Mouse (Mus musculus) erythroblast, embryonic 14.5 days (primary cell): ENCODE results near the gene Cacnb3.

Experiments used
- GATA1 ChIP-seq: IDR thresholded peaks from 2 replicates; pipeline ENCODE4 v1.6.1; 2012; ENCODE audit warnings: low read length, inconsistent platforms, mixed read lengths
- TAL1 ChIP-seq: IDR thresholded peaks from 3 replicates; pipeline ENCODE4 v1.6.1; 2012; ENCODE audit warnings: low read length, inconsistent platforms, mixed read lengths

DNA sequence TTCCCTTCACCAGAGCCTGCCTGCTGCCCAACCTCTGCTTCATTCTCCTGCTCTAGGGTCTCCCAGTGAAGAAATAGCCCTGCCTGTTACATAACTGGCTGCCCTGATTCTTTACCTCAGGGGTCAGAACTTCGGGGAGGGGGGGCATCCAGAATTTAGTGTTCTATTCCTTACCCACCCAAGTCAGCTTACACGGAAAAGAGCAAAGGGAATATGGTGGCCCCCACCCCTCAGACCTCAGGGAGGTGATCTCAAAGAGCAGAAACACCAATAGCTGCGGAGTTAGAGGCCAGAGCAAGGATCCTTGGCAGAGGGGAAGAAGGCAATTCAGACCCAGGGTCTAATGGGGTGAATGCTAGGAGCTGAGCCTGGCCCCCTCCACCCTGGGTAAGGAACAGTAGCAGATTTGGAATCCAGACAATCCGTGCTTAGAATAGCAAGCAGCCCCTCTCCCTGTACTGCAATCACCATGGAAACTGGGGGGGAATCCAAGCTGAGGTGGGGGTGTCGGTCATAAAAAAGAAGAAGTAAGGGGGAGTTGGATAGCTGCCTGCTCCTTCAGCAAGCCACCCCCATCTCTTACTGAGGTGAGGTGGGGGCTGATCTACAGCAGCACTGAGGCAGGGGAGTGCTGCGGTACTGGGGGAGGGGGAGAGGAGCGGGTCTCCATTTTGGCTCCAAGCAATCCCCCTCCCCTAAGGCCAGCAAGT lies 43.8 kb downstream of the Cacnb3 start:
- no peak for TF ChIP-seq TAL1
- no peak for TF ChIP-seq GATA1
